In the genomic region with DNA sequence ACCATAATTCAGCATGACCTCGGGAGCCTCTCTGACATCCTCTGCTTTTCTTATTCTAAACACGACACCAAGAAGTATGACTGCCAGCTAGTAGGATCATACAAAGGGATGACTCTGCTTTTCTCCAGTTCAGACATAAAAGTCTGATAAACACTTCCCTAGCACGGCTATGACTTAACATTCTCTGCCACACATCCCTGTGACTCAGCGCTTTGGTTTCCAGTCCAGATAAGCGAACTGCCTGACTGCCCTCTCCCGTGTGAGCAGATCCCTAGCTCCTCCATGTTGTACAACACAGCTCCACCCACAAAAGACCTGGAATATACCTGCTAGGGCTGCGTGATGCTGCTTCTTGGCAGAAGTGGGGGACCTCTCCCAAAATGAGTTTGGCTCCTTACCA, we compare ENCODE assay signal across 8 mouse cellular contexts. TPM values are rescaled to one million over a fixed set of nuclear protein-coding genes. Genes with fewer than 3 reads are reported as not detected.
DNase-seq lines count a peak whose midpoint lies in the region; ATAC-seq and TF ChIP-seq lines count a peak whose summit lies in the region.

No protein-coding gene starts in this region.

- no peak for TF ChIP-seq CTCF in lung, postnatal 0 days (IDR thresholded peaks at IDR 0.05)

- peak; percentile 39; the same call in 1 of the 2 replicates for ATAC-seq in limb, embryonic 13.5 days (ENCODE audit: low FRiP score, low read depth)
- ATAC-seq in heart, embryonic 12.5 days (ENCODE audit: insufficient number of reproducible peaks, low FRiP score): peak; percentile 88
- peak; percentile 83 for ATAC-seq in lung, postnatal 0 days

- no peak overlapping the region for H3K4me3 ChIP-seq in limb, embryonic 13.5 days
- H3K4me3 ChIP-seq in limb, embryonic 10.5 days: no peak overlapping the region
- H3K4me3 ChIP-seq in heart, embryonic 12.5 days: no peak overlapping the region
- no peak overlapping the region for H3K4me3 ChIP-seq in lung, postnatal 0 days (ENCODE audit: low read depth, low read length)

- WGBS in limb, embryonic 13.5 days: 61% methylated on average over 7 of the region's 7 CpGs
- WGBS in limb, embryonic 10.5 days: 64% methylated on average over 7 of the region's 7 CpGs
- WGBS in heart, embryonic 12.5 days: 10% methylated on average over 7 of the region's 7 CpGs
- 24% methylated on average over 7 of the region's 7 CpGs for WGBS in lung, postnatal 0 days

- DNase-seq in limb, embryonic 10.5 days (ENCODE audit: low spot score): no peak
- peak; percentile 69 to 84 for DNase-seq in adrenal gland, adult (ENCODE audit: inconsistent age in 2 of 2, low spot score in 1 of 2)
- peak; percentile 74 for DNase-seq in lung, postnatal 0 days (ENCODE audit: low spot score)
- DNase-seq in layer of hippocampus, adult 11-12 months (ENCODE audit: low spot score): no peak
- DNase-seq in thymus, adult 18-20 months: no peak
- DNase-seq in gastrocnemius, adult 8-10 months (ENCODE audit: low spot score in 2 of 2): no peak

- no peaks in the 10 kb centered on the region for H3K36me3 ChIP-seq in limb, embryonic 13.5 days
- H3K36me3 ChIP-seq in limb, embryonic 10.5 days: no peaks in the 10 kb centered on the region
- H3K36me3 ChIP-seq in heart, embryonic 12.5 days: no peaks in the 10 kb centered on the region
- H3K36me3 ChIP-seq in lung, postnatal 0 days (ENCODE audit: insufficient read depth, low read length): no peaks in the 10 kb centered on the region

- H3K4me2 ChIP-seq in limb, embryonic 13.5 days (replicated peaks): no peak overlapping the region
- H3K4me2 ChIP-seq in heart, embryonic 12.5 days: peak overlapping the region; percentile 30; the same call in 1 of the 2 replicates
- no peak overlapping the region for H3K4me2 ChIP-seq in lung, postnatal 0 days (replicated peaks; ENCODE audit: low read depth, low read length)

- H3K9me3 ChIP-seq in limb, embryonic 13.5 days: no peaks in the 10 kb centered on the region
- H3K9me3 ChIP-seq in limb, embryonic 10.5 days (replicated peaks): no peaks in the 10 kb centered on the region
- H3K9me3 ChIP-seq in heart, embryonic 12.5 days (replicated peaks): no peaks in the 10 kb centered on the region
- no peaks in the 10 kb centered on the region for H3K9me3 ChIP-seq in lung, postnatal 0 days (ENCODE audit: low read length)

- no peaks in the 10 kb centered on the region for H3K4me1 ChIP-seq in limb, embryonic 13.5 days
- H3K4me1 ChIP-seq in limb, embryonic 10.5 days: no peaks in the 10 kb centered on the region
- peaks cover 39% of the 10 kb centered on the region for H3K4me1 ChIP-seq in heart, embryonic 12.5 days (replicated peaks)
- H3K4me1 ChIP-seq in lung, postnatal 0 days (ENCODE audit: insufficient read depth, low read depth, low read length): peaks cover 5% of the 10 kb centered on the region; the same call in 1 of the 2 replicates

- no peaks in the 10 kb centered on the region for H3K27me3 ChIP-seq in limb, embryonic 13.5 days
- no peaks in the 10 kb centered on the region for H3K27me3 ChIP-seq in limb, embryonic 10.5 days (ENCODE audit: low read depth, poor library complexity, severe bottlenecking)
- H3K27me3 ChIP-seq in heart, embryonic 12.5 days (replicated peaks): no peaks in the 10 kb centered on the region
- no peaks in the 10 kb centered on the region for H3K27me3 ChIP-seq in lung, postnatal 0 days (replicated peaks; ENCODE audit: insufficient read depth, low read length)

- H3K9ac ChIP-seq in limb, embryonic 13.5 days: no peak overlapping the region
- no peak overlapping the region for H3K9ac ChIP-seq in heart, embryonic 12.5 days
- no peak overlapping the region for H3K9ac ChIP-seq in lung, postnatal 0 days (replicated peaks; ENCODE audit: low read depth)

- no peak overlapping the region for H3K27ac ChIP-seq in limb, embryonic 13.5 days
- no peak overlapping the region for H3K27ac ChIP-seq in limb, embryonic 10.5 days
- H3K27ac ChIP-seq in heart, embryonic 12.5 days (ENCODE audit: poor library complexity, severe bottlenecking): peak overlapping the region; percentile 49
- H3K27ac ChIP-seq in lung, postnatal 0 days (ENCODE audit: low read length): no peak overlapping the region

- TF ChIP-seq EP300 in lung, postnatal 0 days (IDR thresholded peaks at IDR 0.05): peak; percentile 60

RNA-seq across cellular contexts. Expression of gene Slc22a23, which starts 12.2 kb away (rescaled TPM):
- polyA plus RNA-seq in limb, embryonic 13.5 days (2015; fragmentation: Nextera tagmentation; extraction: Ambion mirVana): 4.2 and 4.5 TPM in 2 replicates
- polyA plus RNA-seq in limb, embryonic 10.5 days (2016; fragmentation: Nextera tagmentation; extraction: Ambion mirVana): 1.7 and 1.8 TPM in 2 replicates
- 10.0 and 11.0 TPM in 2 replicates for polyA plus RNA-seq in heart, embryonic 12.5 days (2016; fragmentation: Nextera tagmentation; extraction: Ambion mirVana)
- polyA plus RNA-seq in lung, postnatal 0 days (2015; fragmentation: Nextera tagmentation; extraction: Ambion mirVana): 8.1 and 9.1 TPM in 2 replicates
- 10 to 100 TPM in 2 of 4 experiments, 1 to 10 TPM in 2; 6.1 to 12.3 (median 8.7) TPM for total RNA-seq in gastrocnemius, adult 8-10 months (2022)

Comparison
In these comparisons a context has a peak if more than half of its experiments do, and no peak if none do; other contexts are left out.
1. DNase-seq: peak in adrenal gland, adult (2 of 2) and lung, postnatal 0 days (single experiment); none in limb, embryonic 10.5 days (single experiment), layer of hippocampus, adult 11-12 months (single experiment), thymus, adult 18-20 months (0 of 2) and gastrocnemius, adult 8-10 months (0 of 2).
2. Peak in every context shown above with its lines, with median percentiles within 50 percentile points of each other: ATAC-seq.